Mouse (Mus musculus): ENCODE results near the gene Ankmy2. TPM values are rescaled to one million over a fixed set of nuclear protein-coding genes. Genes with fewer than 3 reads are reported as not detected.

The Ankmy2 gene
- polyA plus RNA-seq, 1 experiment from 2014 or later: 25.8 TPM

GRCm38 (mm10) chr12:36231386-36231785 lies 74.5 kb downstream of the Ankmy2 start:
- Histone ChIP-seq H3K9me3 (ENCODE audit: control insufficient read depth) (no peaks in the 10 kb centered on the region), H3K27ac (ENCODE audit: low read depth, low read length) (no peak overlapping the region), H3K27me3 (replicated peaks; ENCODE audit: control insufficient read depth, insufficient read depth, low read length) (no peaks in the 10 kb centered on the region), H3K4me1 (replicated peaks; ENCODE audit: control insufficient read depth, insufficient read depth, low read length) (no peaks in the 10 kb centered on the region), H3K4me2 (replicated peaks; ENCODE audit: low read depth) (no peak overlapping the region), H3K4me3 (ENCODE audit: low read depth, low read length) (no peak overlapping the region), H3K36me3 (ENCODE audit: control insufficient read depth, insufficient read depth) (no peaks in the 10 kb centered on the region), H3K9ac (ENCODE audit: low read depth, low read length) (no peak overlapping the region)
- TF ChIP-seq CTCF (IDR thresholded peaks at IDR 0.05; ENCODE audit: low read depth): no peak
- WGBS: 77% methylated on average over 2 of the region's 2 CpGs
- no peak for ATAC-seq

GRCm38 (mm10) chr12:36241171-36241570 lies 84.3 kb downstream of the Ankmy2 start:
- H3K27me3 ChIP-seq (replicated peaks; ENCODE audit: control insufficient read depth, insufficient read depth, low read length): no peaks in the 10 kb centered on the region
- no peaks in the 10 kb centered on the region for H3K36me3 ChIP-seq (ENCODE audit: control insufficient read depth, insufficient read depth)
- H3K4me1 ChIP-seq (replicated peaks; ENCODE audit: control insufficient read depth, insufficient read depth, low read length): no peaks in the 10 kb centered on the region
- H3K9ac ChIP-seq (ENCODE audit: low read depth, low read length): no peak overlapping the region
- H3K4me2 ChIP-seq (replicated peaks; ENCODE audit: low read depth): no peak overlapping the region
- H3K27ac ChIP-seq (ENCODE audit: low read depth, low read length): no peak overlapping the region
- no peak overlapping the region for H3K4me3 ChIP-seq (ENCODE audit: low read depth, low read length)
- no peak for ATAC-seq
- 83% methylated on average over 3 of the region's 3 CpGs for WGBS
- no peaks in the 10 kb centered on the region for H3K9me3 ChIP-seq (ENCODE audit: control insufficient read depth)
- no peak for TF ChIP-seq CTCF (IDR thresholded peaks at IDR 0.05; ENCODE audit: low read depth)

Other genes starting within 250 kb of the Ankmy2 start
- gene Agr3, start 231.5 kb upstream of the Ankmy2 start, polyA plus RNA-seq (2015; fragmentation: Nextera tagmentation; extraction: Ambion mirVana): 0.25 and 0.43 TPM in 2 replicates
- gene Agr2, start 164.2 kb upstream of the Ankmy2 start, polyA plus RNA-seq (2015; fragmentation: Nextera tagmentation; extraction: Ambion mirVana): 438 and 502 TPM in 2 replicates
- 499 and 565 TPM in 2 replicates for gene Tspan13, start 114.6 kb upstream of the Ankmy2 start, polyA plus RNA-seq (2015; fragmentation: Nextera tagmentation; extraction: Ambion mirVana)
- gene Bzw2, start 966 bp downstream of the Ankmy2 start, polyA plus RNA-seq (2015; fragmentation: Nextera tagmentation; extraction: Ambion mirVana): 71.9 and 75.3 TPM in 2 replicates
- gene Lrrc72, start 96.3 kb downstream of the Ankmy2 start, polyA plus RNA-seq (2015; fragmentation: Nextera tagmentation; extraction: Ambion mirVana): not detected in 2 replicates
- 2.0 and 2.4 TPM in 2 replicates for gene Sostdc1, start 157.0 kb downstream of the Ankmy2 start, polyA plus RNA-seq (2015; fragmentation: Nextera tagmentation; extraction: Ambion mirVana)
- 5.2 and 5.7 TPM in 2 replicates for gene Ispd, start 224.3 kb downstream of the Ankmy2 start, polyA plus RNA-seq (2015; fragmentation: Nextera tagmentation; extraction: Ambion mirVana)
- 2.2 and 2.7 TPM in 2 replicates for gene D630036H23Rik, start 225.1 kb downstream of the Ankmy2 start, polyA plus RNA-seq (2015; fragmentation: Nextera tagmentation; extraction: Ambion mirVana)

Measured in intestine, postnatal 0 days (tissue).